Mouse (Mus musculus): Measurements from ENCODE around the gene Gm49405.
"Not testable (repeated sequence)": the region's sequence is repeated elsewhere in the genome, so short reads cannot be mapped to it uniquely, and the experiment has no call there.

Gm49405 gene

DNA sequence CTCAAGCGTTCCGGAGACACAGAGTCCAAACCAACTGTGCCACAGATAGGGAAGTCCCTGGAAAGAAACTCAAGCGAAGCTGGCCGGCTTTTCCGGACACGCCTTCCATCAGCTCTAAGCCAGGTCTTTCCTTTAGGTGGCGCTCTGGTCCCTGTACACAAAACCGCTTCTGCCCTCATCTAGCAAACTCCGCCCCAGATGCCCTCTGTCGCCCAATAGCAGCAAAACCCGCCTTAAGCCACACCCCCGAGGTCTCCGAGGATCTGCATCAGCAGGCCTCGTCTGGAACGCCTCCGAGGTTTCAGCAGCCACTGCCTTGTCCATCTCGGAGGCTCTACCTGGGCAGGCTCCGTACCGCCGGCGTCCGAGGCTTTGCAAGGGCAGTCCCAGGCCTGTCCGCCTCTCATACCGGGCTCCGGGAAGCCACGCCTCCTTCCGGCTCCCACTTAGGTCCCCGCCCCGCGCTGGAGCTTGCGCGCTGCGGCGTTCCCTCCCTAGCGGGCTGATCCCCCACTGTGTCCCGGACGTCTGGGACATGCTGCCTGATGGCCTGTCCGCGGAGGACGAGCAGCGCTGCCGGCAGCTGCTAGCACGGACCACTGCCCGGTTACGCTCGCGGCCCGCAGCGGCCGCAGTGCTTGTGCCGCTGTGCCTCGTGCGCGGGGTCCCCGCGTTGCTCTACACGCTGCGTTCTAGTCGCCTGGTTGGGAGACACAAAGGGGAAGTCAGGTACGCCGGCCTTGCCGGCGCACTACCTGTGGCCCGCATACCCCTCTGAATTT, at the start of gene Gm49405, which contains the start of gene Nudt8:
Gene Gm49405 (plus strand): TSS at position 508 of the 782 bp plus-strand sequence.
Gene Nudt8 (plus strand): TSS at position 462 of the 782 bp plus-strand sequence.
- DNase-seq: peak; percentile 98

DNA sequence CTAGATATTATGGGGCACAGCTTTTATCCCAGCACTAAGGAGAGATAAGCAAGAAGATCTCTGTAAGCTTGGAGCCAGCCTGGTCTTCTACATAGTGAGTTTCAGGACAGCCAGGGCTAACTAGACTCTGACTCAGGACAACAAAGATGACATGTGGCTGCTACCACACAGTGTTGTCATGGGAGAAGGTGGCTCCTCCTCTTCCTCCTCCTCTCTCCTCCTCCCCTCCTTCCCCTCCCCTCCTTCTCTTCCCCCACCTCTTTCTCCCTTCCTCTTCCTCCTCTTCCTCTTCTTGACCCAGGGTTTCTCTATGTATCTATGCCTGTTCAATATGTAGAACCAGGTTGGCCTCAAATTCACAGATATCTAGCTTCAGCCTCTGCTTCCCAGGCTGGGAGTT, 49.0 kb upstream of the Gm49405 start:
- DNase-seq: no peak

- DNase-seq: no peak
Measured at GRCm38 (mm10) chr19:3952099-3952498, 48.3 kb upstream of the Gm49405 start.

GRCm38 (mm10) chr19:3955033-3955432, 45.4 kb upstream of the Gm49405 start:
- DNase-seq: no peak

DNA sequence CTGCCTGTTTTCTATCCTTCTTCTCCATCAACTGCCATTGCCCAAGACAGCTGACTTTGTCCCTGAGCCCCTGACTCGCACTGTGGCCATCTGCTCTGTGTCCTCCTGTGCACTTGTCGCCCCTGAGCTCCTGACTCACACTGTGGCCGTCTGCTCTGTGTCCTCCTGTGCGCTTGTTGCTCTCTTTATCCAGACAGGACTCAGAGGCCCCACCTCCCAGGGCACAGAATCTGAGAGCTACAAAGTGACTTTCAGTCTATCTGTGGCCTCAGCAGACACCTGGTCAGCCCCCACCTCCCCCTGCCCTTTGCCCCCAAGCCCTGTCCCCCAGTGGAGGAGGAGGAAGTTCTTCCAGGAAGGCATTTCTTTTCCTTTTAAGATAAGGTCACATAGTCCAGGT, 44.6 kb upstream of the Gm49405 start:
- DNase-seq: no peak

DNA sequence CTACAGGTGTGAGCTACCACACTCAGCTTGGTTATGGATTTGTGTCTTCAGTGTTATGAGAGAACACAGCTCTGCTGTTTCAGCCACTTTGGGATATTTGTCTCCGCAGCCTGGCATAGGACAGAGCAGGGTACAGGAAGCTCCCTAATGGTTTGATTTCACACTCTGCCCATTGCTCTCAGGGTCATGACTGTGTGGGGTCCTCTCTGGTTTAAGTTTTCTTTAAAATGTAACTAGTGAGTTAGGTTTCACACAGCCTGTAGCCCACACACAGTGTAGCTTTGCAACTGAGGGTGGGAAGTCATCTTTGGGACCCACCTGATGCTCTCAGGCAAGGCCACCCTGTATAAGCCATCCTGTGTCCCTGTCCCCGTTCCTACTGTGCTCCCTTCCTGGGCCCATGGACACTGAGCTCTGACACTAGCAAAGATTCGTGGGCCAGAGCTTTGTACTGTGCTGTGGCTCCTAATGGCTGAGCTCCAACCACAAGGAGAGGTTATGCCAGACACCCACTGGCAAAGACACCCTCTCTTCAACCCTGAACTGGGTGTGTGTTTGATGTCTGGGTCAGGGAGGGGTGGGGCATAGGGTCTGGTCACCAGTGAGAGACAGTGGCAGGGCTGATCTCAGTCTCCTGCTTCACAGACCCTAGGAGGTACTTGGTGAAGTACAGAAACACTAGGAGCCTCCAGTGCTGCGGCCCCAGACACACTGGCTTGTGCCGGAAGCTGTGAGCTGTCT, 43.0 kb upstream of the Gm49405 start:
- DNase-seq: not testable (repeated sequence)

DNA sequence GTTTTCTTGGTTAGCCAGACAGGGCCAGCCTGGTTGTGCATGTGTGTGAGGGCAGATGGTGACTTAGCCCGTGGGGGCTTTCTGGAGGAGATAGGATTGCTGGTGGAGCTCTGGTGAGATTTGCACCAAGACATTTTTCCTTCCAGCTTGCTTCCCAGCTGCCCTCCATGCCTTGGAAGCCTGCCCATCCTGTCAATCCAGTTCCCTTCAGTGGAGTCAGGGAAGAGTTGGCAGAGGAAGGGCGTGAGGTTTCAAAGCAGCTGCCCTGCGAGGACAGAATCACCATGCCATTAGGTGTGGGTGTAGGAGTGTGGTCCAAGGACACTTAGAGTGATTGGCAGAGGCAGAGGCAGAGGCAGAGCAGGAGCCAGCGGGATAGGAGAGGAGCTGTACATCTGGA, 42.0 kb upstream of the Gm49405 start, which contains the start of gene Aldh3b3:
Gene Aldh3b3 (plus strand): TSS at position 176 of the 400 bp plus-strand sequence.
- no peak for DNase-seq

DNA sequence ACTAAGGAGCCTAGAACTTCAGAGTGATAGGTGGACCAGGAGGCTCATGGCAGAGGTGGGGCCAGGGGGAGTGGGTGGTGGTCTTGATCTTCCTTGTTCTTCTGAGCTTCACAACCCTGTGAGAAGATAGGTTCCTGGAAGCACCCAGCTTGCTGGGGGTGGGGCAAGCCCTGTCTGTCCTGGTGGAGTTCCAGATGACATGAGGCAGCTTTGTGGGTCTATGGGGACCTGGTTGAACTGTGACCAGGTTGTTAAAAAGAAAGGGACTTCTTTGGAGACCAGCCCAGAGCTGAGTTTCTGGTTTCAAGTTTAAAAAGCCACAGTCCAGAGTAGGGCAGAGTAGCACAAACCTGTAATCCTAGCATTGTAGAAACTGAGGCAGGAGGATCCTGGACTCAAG, 41.4 kb upstream of the Gm49405 start:
- DNase-seq: no peak

- DNase-seq: no peak
Measured at GRCm38 (mm10) chr19:3960211-3960610, 40.2 kb upstream of the Gm49405 start.

GRCm38 (mm10) chr19:3961805-3962204, 38.6 kb upstream of the Gm49405 start:
- not testable (repeated sequence) for DNase-seq

- DNase-seq: no peak
Measured at GRCm38 (mm10) chr19:3962469-3962868, 38.0 kb upstream of the Gm49405 start.

DNA sequence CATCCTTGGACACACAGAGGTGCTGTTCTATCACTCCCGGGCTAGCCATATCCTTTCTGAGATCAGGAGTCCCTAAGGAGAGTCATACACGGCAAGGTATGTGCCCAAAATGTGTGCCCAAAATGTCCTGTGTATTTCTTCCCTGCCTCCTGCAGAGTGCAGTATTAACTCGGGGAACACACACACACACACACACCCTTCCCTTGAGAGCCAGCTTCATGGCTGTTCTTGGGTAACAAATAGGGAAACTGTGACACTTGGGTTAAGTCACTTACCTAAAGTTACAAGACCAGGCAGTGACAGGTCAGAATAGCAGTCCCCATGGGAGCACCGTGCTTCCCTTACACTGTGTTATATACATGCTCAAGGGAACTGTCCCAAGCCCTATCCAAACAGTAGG, 36.4 kb upstream of the Gm49405 start:
- DNase-seq: no peak

DNA sequence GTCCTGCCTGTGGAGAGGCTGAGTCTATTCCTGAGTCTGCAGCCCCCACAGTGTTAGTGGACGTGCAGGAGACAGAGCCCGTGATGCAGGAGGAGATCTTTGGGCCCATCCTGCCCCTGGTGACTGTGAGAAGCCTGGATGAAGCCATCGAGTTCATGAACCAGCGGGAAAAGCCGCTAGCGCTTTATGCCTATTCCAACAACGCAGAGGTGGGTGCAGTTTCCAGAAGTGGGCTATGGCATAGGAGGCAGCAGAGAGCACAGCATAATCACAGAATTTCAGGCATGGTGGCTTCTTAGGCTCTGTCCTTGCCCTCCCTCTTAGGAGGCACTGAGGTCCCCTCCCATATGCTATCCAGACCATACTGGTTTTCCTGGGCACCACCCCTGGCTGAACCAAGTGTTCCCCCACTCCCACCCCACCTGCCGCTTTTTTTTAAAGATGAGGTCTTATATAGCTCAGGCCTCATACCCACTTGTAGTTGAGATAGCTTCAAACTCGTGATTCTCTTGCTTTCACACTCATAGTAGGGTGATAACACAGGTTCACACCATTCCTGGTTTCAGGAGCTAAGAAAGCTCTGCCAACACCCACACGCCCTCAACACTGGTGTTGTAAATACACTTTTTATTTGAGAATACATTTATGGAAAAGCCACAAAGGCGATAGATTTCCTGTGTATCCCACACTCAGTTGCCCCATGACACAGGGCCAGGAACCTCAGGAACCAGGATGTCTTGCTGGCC, 33.9 kb upstream of the Gm49405 start:
- DNase-seq: no peak

DNA sequence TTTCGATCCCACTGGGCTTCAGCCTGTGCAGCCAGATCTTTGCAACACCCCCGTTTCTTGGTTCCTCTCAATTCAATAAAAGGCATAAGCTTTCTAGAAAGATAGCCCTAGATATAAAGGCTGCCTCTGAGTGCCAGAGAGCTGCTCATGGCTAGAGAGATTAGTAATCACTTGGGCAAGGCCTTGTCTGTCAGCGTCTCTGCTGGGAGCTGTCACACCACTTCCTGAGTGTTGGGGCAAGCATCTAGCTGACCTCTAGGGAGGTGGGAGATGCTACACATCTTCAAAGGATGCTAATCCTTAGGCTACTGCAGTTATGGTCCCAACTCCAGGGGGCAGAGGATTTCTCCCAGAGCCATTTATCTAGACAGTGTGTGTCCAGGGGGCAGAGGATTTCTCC, 33.2 kb upstream of the Gm49405 start:
- no peak for DNase-seq

GRCm38 (mm10) chr19:3972229-3972628, 28.2 kb upstream of the Gm49405 start, which contains the start of gene Aldh3b2:
Gene Aldh3b2, plus strand, starts transcription at chr19:3972328.
- no peak for DNase-seq

GRCm38 (mm10) chr19:3974608-3975007, 25.8 kb upstream of the Gm49405 start:
- DNase-seq: not testable (repeated sequence)

GRCm38 (mm10) chr19:3975866-3976265, 24.6 kb upstream of the Gm49405 start:
- DNase-seq: no peak

GRCm38 (mm10) chr19:3980309-3980708, 20.1 kb upstream of the Gm49405 start:
- peak; percentile 85 for DNase-seq

GRCm38 (mm10) chr19:3980917-3981316, 19.5 kb upstream of the Gm49405 start:
- DNase-seq: no peak

DNA sequence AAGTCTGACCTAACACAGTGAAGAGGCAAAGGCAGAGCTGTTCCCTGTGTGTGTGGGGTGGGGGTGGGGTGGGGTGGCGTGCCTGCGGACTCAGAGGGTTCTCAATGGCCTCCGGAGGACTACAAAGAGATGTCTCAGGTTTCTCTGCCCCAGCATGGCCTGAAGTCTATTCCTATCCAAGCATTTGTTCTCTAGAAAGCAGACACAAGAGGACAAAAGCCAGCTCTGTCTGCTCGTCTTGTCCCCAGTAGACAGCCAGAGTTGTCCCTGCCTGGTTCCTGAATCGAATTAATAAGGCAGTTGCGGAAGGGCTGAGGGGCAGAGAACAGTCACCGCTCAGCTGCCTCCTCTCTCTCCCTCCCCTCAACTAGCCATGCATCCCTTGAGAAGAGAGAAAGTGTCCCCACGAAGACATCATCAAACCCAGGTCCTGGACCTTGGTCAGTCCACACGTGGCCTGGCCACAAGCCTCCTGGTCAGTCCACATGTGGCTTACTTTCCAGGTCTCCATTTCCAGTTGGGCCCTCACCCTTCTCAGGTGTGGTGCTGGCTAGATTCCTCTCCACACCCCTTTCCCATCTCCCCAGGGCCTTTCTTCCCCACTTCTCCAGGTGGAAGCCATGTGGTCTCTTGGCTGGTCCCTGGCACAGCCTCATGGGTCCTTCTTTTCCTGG, 16.8 kb upstream of the Gm49405 start:
- DNase-seq: peak; percentile 52

DNA sequence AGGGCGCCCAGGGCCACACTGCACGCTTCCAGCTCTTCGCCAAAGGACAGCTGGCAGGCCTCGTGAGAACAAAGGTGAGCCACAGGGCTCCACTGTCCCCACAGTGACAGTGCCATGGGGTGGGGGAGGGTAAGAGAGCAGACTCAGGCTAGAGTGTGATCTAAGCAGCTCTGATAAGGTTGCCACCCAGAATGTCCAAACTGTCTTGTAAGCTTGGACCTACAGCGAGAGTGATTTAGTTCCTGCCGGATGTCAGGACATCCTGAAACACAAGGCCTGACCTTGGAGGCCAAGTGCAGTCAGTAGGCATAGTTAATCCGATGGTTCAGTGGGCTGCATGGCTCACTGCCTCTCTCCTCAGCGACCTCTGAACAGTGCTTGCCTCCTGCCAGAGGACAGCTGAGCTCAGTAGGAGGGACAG, 15.2 kb upstream of the Gm49405 start:
- no peak for DNase-seq

DNA sequence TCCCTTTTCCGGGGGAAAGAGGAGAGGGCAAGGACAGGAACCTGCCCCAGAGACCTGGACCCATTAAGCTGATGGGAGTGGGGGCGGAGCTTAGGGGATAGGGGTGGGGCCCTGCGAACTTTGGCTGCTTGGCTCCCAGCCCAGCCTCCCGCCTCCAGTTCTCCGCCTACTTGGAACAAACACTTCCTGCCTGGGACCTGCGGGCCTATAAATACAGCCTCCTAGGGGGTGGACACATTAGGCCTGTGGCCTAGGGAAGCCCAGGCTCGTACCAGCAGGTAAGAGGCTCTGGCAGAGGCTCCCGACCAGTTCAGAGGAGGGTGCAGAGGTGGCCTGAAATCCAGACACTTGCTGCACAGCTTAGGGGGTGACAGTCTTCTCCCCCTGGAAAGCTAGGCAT, 14.1 kb upstream of the Gm49405 start, which contains the start of gene Acy3:
Gene Acy3 (plus strand): TSS at position 237 of the 400 bp plus-strand sequence.
- no peak for DNase-seq

Data from layer of hippocampus, adult 9-11 months (tissue).